In genomic region chr5:31360955-31361354, GRCm38 (mm10) we compare ENCODE assay signal across 21 mouse cellular contexts.
A peak's percentile ranks its signal among the peaks of the same experiment; 100 is the strongest.
DNase-seq lines count a peak whose midpoint lies in the region; ATAC-seq and TF ChIP-seq lines count a peak whose summit lies in the region.
"Had no signal": no experiment of that assay in that cellular context is flagged by ENCODE, and none has a peak within 500 bp of the region (broad histone marks: within the 10 kb centered on the region; RNA-seq: fewer than 3 reads in every experiment).

No protein-coding gene starts in this region.

- peak; percentile 35 for TF ChIP-seq CTCF in lung, postnatal 0 days (IDR thresholded peaks at IDR 0.05)

- H3K9ac ChIP-seq in lung, postnatal 0 days (replicated peaks; ENCODE audit: low read depth) = no peak overlapping the region
- H3K9ac ChIP-seq: embryonic facial prominence, embryonic 13.5 days; kidney, embryonic 15.5 days; limb, embryonic 13.5 days; lung, embryonic 14.5 days; midbrain, embryonic 12.5 days; neural tube, embryonic 13.5 days had no signal

- H3K4me3 ChIP-seq in lung, postnatal 0 days (ENCODE audit: low read depth, low read length) = no peak overlapping the region
- H3K4me3 ChIP-seq: embryonic facial prominence, embryonic 13.5 days; hindbrain, embryonic 10.5 days; kidney, embryonic 15.5 days; limb, embryonic 13.5 days; midbrain, embryonic 12.5 days; neural tube, embryonic 13.5 days had no signal

- WGBS in lung, postnatal 0 days = 69% methylated on average over 6 of the region's 6 CpGs

- no peaks in the 10 kb centered on the region for H3K9me3 ChIP-seq in lung, postnatal 0 days (ENCODE audit: low read length)
- H3K9me3 ChIP-seq: kidney, embryonic 15.5 days; limb, embryonic 13.5 days; midbrain, embryonic 12.5 days; neural tube, embryonic 13.5 days had no signal

- H3K4me1 ChIP-seq in lung, postnatal 0 days (ENCODE audit: insufficient read depth, low read depth, low read length) = no peaks in the 10 kb centered on the region
- H3K4me1 ChIP-seq: embryonic facial prominence, embryonic 13.5 days; hindbrain, embryonic 10.5 days; kidney, embryonic 15.5 days; limb, embryonic 13.5 days; midbrain, embryonic 12.5 days; neural tube, embryonic 13.5 days had no signal

- peak; percentile 2 for DNase-seq in kidney, adult 11 months
- DNase-seq in kidney, postnatal 25 days = no peak
- no peak for DNase-seq in lung, postnatal 0 days (ENCODE audit: low spot score)
- no peak for DNase-seq in lung, postnatal 36 days
- DNase-seq in induced T-regulatory cell, adult 2 months (ENCODE audit: low read depth) = peak; percentile 2
- DNase-seq in ovary, postnatal 10 days (ENCODE audit: low spot score) = no peak
- no peak for DNase-seq in right cerebral cortex, postnatal 36 days (ENCODE audit: low spot score in 2 of 2)
- DNase-seq: adrenal gland, adult 2 months; cerebellum, adult 11 months; gastrocnemius, postnatal 14 days; lung, embryonic 14.5 days; spleen, adult 18-20 months; thymus, adult 18-20 months had no signal

- no peak for ATAC-seq in lung, postnatal 0 days
- ATAC-seq: forebrain, embryonic 14.5 days; hindbrain, postnatal 0 days had no signal

- H3K27ac ChIP-seq in lung, postnatal 0 days (ENCODE audit: low read length) = no peak overlapping the region
- H3K27ac ChIP-seq: embryonic facial prominence, embryonic 13.5 days; hindbrain, embryonic 10.5 days; hindbrain, postnatal 0 days; kidney, embryonic 15.5 days; limb, embryonic 13.5 days; midbrain, embryonic 12.5 days; neural tube, embryonic 13.5 days had no signal

- no peak for TF ChIP-seq EP300 in lung, postnatal 0 days (IDR thresholded peaks at IDR 0.05)

- H3K4me2 ChIP-seq in lung, postnatal 0 days (replicated peaks; ENCODE audit: low read depth, low read length) = no peak overlapping the region
- H3K4me2 ChIP-seq: embryonic facial prominence, embryonic 13.5 days; kidney, embryonic 15.5 days; limb, embryonic 13.5 days; lung, embryonic 14.5 days; midbrain, embryonic 12.5 days; neural tube, embryonic 13.5 days had no signal

- no peaks in the 10 kb centered on the region for H3K27me3 ChIP-seq in lung, postnatal 0 days (replicated peaks; ENCODE audit: insufficient read depth, low read length)
- H3K27me3 ChIP-seq: embryonic facial prominence, embryonic 13.5 days; kidney, embryonic 15.5 days; limb, embryonic 13.5 days; midbrain, embryonic 12.5 days; neural tube, embryonic 13.5 days had no signal

- no peaks in the 10 kb centered on the region for H3K36me3 ChIP-seq in lung, postnatal 0 days (ENCODE audit: insufficient read depth, low read length)
- H3K36me3 ChIP-seq: embryonic facial prominence, embryonic 13.5 days; hindbrain, embryonic 10.5 days; kidney, embryonic 15.5 days; limb, embryonic 13.5 days; midbrain, embryonic 12.5 days; neural tube, embryonic 13.5 days had no signal

Comparison
In these comparisons a context has a peak if more than half of its experiments do, and no peak if none do; other contexts are left out.
1. DNase-seq: peak in kidney, adult 11 months (single experiment) and induced T-regulatory cell, adult 2 months (single experiment); none in kidney, postnatal 25 days (0 of 2), lung, postnatal 0 days (single experiment), lung, postnatal 36 days (single experiment), ovary, postnatal 10 days (single experiment) and right cerebral cortex, postnatal 36 days (0 of 2).